Mouse (Mus musculus): ENCODE data around the gene Soat2. TPM values are rescaled to one million over a fixed set of nuclear protein-coding genes. Genes with fewer than 3 reads are reported as not detected.

Soat2 gene
- total and polyA plus RNA-seq, 3 experiments: 0.28 to 10.4 (median 0.56) TPM

DNA sequence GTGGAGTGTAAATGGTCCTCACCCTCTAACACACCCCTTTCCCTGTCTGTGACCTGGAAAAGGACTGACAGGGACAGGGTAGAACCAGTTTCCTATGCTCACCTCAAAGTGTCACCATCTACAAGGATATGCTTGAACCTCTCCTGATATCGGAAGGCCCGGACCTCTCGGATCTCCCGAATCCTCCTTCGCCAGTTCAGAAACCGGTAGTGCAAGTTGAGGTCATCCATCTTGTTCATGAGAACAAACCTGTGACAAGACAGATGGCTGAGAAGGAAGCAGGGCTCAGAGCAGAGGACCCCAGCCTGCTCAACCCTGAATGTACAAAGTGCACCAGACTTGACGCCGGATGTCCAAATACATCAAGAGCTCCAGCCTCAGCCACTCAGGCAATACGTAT, 17.0 kb upstream of the Soat2 start:
- Histone ChIP-seq H3K9ac (ENCODE audit: insufficient read depth, low read depth) (no peak overlapping the region), H3K27ac (ENCODE audit: insufficient read depth, low read depth) (no peak overlapping the region), H3K79me2 (replicated peaks; ENCODE audit: control insufficient read depth, extremely low read depth, insufficient read depth, poor library complexity, severe bottlenecking) (peaks cover 16% of the 10 kb centered on the region), H3K27me3 (replicated peaks) (peaks cover 6% of the 10 kb centered on the region), H3K4me1 (ENCODE audit: control insufficient read depth in 1 of 2, insufficient read depth in 2 of 2) (peaks cover 0 to 17% of the 10 kb centered on the region in 2 experiments; a peak in 2 of 4 replicates), H3K9me3 (replicated peaks; ENCODE audit: low read length) (no peaks in the 10 kb centered on the region), H3K4me2 (ENCODE audit: insufficient read depth, low read depth, poor library complexity, severe bottlenecking) (no peak overlapping the region), H3K4me3 (replicated peaks in 1 of 3; ENCODE audit: low read depth in 2 of 3, low read length in 2 of 3, poor library complexity in 1 of 3) (no peak overlapping the region), H3K36me3 (replicated peaks in 1 of 2; ENCODE audit: control insufficient read depth in 1 of 2, insufficient read depth in 1 of 2, low read length in 1 of 2) (peaks cover 42 to 51% of the 10 kb centered on the region in 2 experiments)
- dilution Hi-C loops (cut with MboI; ENCODE audit: extremely low pct_ligation_motif_present, extremely low pct_unique_long_range_greater_than_20kb, low sequenced_read_pairs) (no loop called here), in situ Hi-C loops (cut with MboI; ENCODE audit: low pct_ligation_motif_present, low pct_unique_long_range_greater_than_20kb, low sequenced_read_pairs) (no loop called here)
- no peak for DNase-seq (ENCODE audit: extremely low read depth)
- TF ChIP-seq ZC3H11A (IDR thresholded peaks at IDR 0.05; ENCODE audit: low read depth, low read length) (no peak), CHD1 (IDR thresholded peaks at IDR 0.05; ENCODE audit: low read depth, low read length) (no peak), RAD21 (IDR thresholded peaks at IDR 0.05; ENCODE audit: low read depth, low read length) (no peak), JUN (IDR thresholded peaks at IDR 0.05; ENCODE audit: insufficient read depth, low read depth, low read length) (no peak), POLR2A (IDR thresholded peaks at IDR 0.05; ENCODE audit: low read depth, low read length) (no peak), BHLHE40 (IDR thresholded peaks at IDR 0.05; ENCODE audit: low read depth, low read length) (no peak)

DNA sequence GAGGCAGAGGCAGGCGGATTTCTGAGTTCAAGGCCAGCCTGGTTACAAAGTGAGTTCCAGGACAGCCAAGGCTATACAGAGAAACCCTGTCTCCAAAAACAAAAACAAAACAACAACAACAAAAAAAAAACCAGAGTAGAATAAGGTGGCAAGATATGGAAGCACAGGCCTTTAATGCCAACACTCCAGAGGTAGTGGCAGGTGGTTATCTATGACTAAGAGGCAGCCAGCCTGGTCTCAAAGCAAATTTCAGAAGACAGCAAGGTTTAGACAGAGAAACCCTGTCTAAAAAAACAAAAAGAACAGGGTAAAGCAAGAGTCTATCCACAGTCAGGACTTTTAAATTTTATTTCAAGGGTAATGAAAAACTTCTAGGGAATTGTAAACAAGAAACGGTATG, 15.6 kb upstream of the Soat2 start:
- in situ Hi-C loops (cut with MboI; ENCODE audit: low pct_ligation_motif_present, low pct_unique_long_range_greater_than_20kb, low sequenced_read_pairs): loop anchor here (5.0 kb wide), 1 partner anchor 32 kb away; the partner anchor contains the start of gene Tns2
- dilution Hi-C loops (cut with MboI; ENCODE audit: extremely low pct_ligation_motif_present, extremely low pct_unique_long_range_greater_than_20kb, low sequenced_read_pairs): no loop called here
- Histone ChIP-seq H3K9ac (ENCODE audit: insufficient read depth, low read depth) (no peak overlapping the region), H3K36me3 (replicated peaks in 1 of 2; ENCODE audit: control insufficient read depth in 1 of 2, insufficient read depth in 1 of 2, low read length in 1 of 2) (peaks cover 32 to 38% of the 10 kb centered on the region in 2 experiments), H3K79me2 (replicated peaks; ENCODE audit: control insufficient read depth, extremely low read depth, insufficient read depth, poor library complexity, severe bottlenecking) (peaks cover 16% of the 10 kb centered on the region), H3K4me3 (replicated peaks in 1 of 3; ENCODE audit: low read depth in 2 of 3, low read length in 2 of 3, poor library complexity in 1 of 3) (no peak overlapping the region), H3K9me3 (replicated peaks; ENCODE audit: low read length) (no peaks in the 10 kb centered on the region), H3K27ac (ENCODE audit: insufficient read depth, low read depth) (no peak overlapping the region), H3K4me1 (ENCODE audit: control insufficient read depth in 1 of 2, insufficient read depth in 2 of 2) (peaks cover 0 to 17% of the 10 kb centered on the region in 2 experiments; a peak in 2 of 4 replicates), H3K4me2 (ENCODE audit: insufficient read depth, low read depth, poor library complexity, severe bottlenecking) (no peak overlapping the region), H3K27me3 (replicated peaks) (peaks cover 17% of the 10 kb centered on the region)
- no peak for DNase-seq (ENCODE audit: extremely low read depth)
- TF ChIP-seq POLR2AphosphoS2 (IDR thresholded peaks at IDR 0.05; ENCODE audit: low read depth, low read length) (no peak), HCFC1 (IDR thresholded peaks at IDR 0.05; ENCODE audit: low read depth, low read length) (no peak), USF1 (IDR thresholded peaks at IDR 0.05; ENCODE audit: low read depth, low read length) (no peak), TCF12 (IDR thresholded peaks at IDR 0.05; ENCODE audit: low read depth, low read length) (no peak), MEF2A (IDR thresholded peaks at IDR 0.05; ENCODE audit: borderline replicate concordance, low read depth, low read length) (no peak), E2F4 (IDR thresholded peaks at IDR 0.05; ENCODE audit: insufficient replicate concordance, low read depth, low read length) (no peak), TBP (conservative IDR thresholded peaks at IDR 0.05; ENCODE audit: low read depth, low read length) (no peak), ZC3H11A (IDR thresholded peaks at IDR 0.05; ENCODE audit: low read depth, low read length) (no peak), KAT2A (IDR thresholded peaks at IDR 0.05; ENCODE audit: insufficient replicate concordance, low read length) (no peak), SIN3A (IDR thresholded peaks at IDR 0.05; ENCODE audit: low read length) (no peak), ETS1 (conservative IDR thresholded peaks at IDR 0.05; ENCODE audit: low read depth, low read length) (no peak), ZKSCAN1 (IDR thresholded peaks at IDR 0.05; ENCODE audit: borderline replicate concordance, low read depth, low read length) (no peak)

All from CH12.LX (cell line).